Mouse (Mus musculus) hindbrain, embryonic 12.5 days (tissue): ENCODE measurements around the gene Timm17b. TPM values are rescaled to one million over a fixed set of nuclear protein-coding genes. Genes with fewer than 3 reads are reported as not detected.

Source experiments
- ATAC-seq: fragments of 200-750 bp; cut with Nextera tagmentation; 2 replicates; pipeline ENCODE4 v1.8.0; 2017; ENCODE audit warnings: moderate TSS enrichment; ENCODE audit not compliant: low FRiP score
- H3K27ac ChIP-seq: fragments of 300-500 bp; sonication (generic); 2 replicates; pipeline ENCODE4 v1.5.1; 2016; ENCODE audit warnings: mild to moderate bottlenecking
- H3K27me3 ChIP-seq: fragments of 300-500 bp; sonication (generic); 2 replicates; pipeline ENCODE4 v1.6.1; 2016; ENCODE audit warnings: mild to moderate bottlenecking
- H3K36me3 ChIP-seq: fragments of 300-500 bp; sonication (generic); 2 replicates; pipeline ENCODE4 v1.6.1; 2016; ENCODE audit warnings: mild to moderate bottlenecking
- H3K4me1 ChIP-seq: fragments of 300-500 bp; sonication (generic); 2 replicates; pipeline ENCODE4 v1.6.1; 2016
- H3K4me2 ChIP-seq: fragments of 300-500 bp; sonication (generic); replicated peaks from 2 replicates; pipeline ENCODE4 v1.6.1; 2016; ENCODE audit warnings: mild to moderate bottlenecking
- H3K4me3 ChIP-seq: fragments of 300-500 bp; sonication (generic); 2 replicates; pipeline ENCODE4 v1.5.1; 2016; ENCODE audit warnings: mild to moderate bottlenecking
- H3K9ac ChIP-seq: fragments of 300-500 bp; sonication (generic); 2 replicates; pipeline ENCODE4 v1.6.1; 2016; ENCODE audit warnings: mild to moderate bottlenecking, moderate library complexity
- H3K9me3 ChIP-seq: fragments of 300-500 bp; sonication (generic); replicated peaks from 2 replicates; pipeline ENCODE4 v1.6.1; 2016; ENCODE audit warnings: mild to moderate bottlenecking
- WGBS: fragments of 180-500 bp; shearing (Covaris S2); methylation state at CpG from one replicate; pipeline ENCODE4 v1.1.7; 2016; 5-methylcytosine and 5-hydroxymethylcytosine counted together
- polyA plus RNA-seq: library from polyadenylated mRNA; unstranded; fragments of >200 nt; fragmentation: Nextera tagmentation; extraction: Ambion mirVana; gene quantifications from 2 replicates; pipeline ENCODE4 v1.2.1, GENCODE M21; 2016

The Timm17b gene
- polyA plus RNA-seq: 138 and 144 TPM in 2 replicates

- WGBS: 19% methylated on average over 62 of the region's 62 CpGs
- peak within 1 kb of the TSS; percentile 53 for H3K9ac ChIP-seq
- peak within 1 kb of the TSS; percentile 62 for H3K4me2 ChIP-seq
- H3K36me3 ChIP-seq: peaks cover 15% of the 10 kb centered on the region
- no peaks in the 10 kb centered on the region for H3K27me3 ChIP-seq
- peak; percentile 99 for ATAC-seq
- H3K4me3 ChIP-seq: peak within 1 kb of the TSS; percentile 53
- H3K9me3 ChIP-seq: no peaks in the 10 kb centered on the region
- H3K4me1 ChIP-seq: peaks cover 8% of the 10 kb centered on the region
- peak within 1 kb of the TSS; percentile 86 for H3K27ac ChIP-seq
These were observed at the start of gene Timm17b, which contains the start of gene Pqbp1 for GRCm38 (mm10) chrX:7898880-7899874. Gene Timm17b (plus strand): TSS chrX:7899357. Gene Pqbp1 (minus strand): TSS chrX:7899269.

GRCm38 (mm10) chrX:7854578-7854977 is 44.6 kb upstream of the Timm17b start:
- H3K36me3 ChIP-seq: no peaks in the 10 kb centered on the region
- H3K27ac ChIP-seq: no peak overlapping the region
- H3K4me3 ChIP-seq: no peak overlapping the region
- no peaks in the 10 kb centered on the region for H3K4me1 ChIP-seq
- H3K4me2 ChIP-seq: no peak overlapping the region
- 46% methylated on average over 2 of the region's 2 CpGs for WGBS
- no peak for ATAC-seq
- H3K9me3 ChIP-seq: no peaks in the 10 kb centered on the region
- no peak overlapping the region for H3K9ac ChIP-seq
- H3K27me3 ChIP-seq: no peaks in the 10 kb centered on the region

GRCm38 (mm10) chrX:7859191-7859753 is 39.9 kb upstream of the Timm17b start:
- Histone ChIP-seq H3K27ac (no peak overlapping the region), H3K4me3 (no peak overlapping the region), H3K9ac (no peak overlapping the region), H3K9me3 (no peaks in the 10 kb centered on the region), H3K4me2 (no peak overlapping the region), H3K4me1 (no peaks in the 10 kb centered on the region), H3K36me3 (no peaks in the 10 kb centered on the region), H3K27me3 (no peaks in the 10 kb centered on the region)
- 96% methylated on average over 3 of the region's 3 CpGs for WGBS
- no peak for ATAC-seq

DNA sequence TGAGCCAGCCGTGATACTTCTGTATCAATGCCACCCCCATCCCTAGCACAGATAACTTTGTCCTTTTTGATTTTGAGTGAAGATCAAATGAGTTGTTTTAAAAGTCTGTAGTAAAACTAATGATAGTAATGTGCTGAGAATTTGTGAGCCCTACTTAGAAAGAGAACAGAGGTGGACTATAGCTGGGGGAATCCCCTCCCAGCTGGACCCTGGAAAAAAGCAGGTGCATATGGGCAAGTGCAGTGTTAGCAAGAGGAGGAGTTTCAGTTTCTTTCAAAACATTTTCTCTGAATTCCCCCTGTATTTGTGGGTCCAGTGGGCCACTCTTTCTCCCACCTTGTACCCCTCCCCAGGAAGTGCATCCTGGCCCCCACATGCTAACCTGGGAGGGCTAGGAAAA is 36.0 kb upstream of the Timm17b start:
- Histone ChIP-seq H3K36me3 (peaks cover 10% of the 10 kb centered on the region; the same call in 1 of the 2 replicates), H3K9ac (no peak overlapping the region), H3K4me1 (no peaks in the 10 kb centered on the region), H3K27me3 (no peaks in the 10 kb centered on the region), H3K4me3 (no peak overlapping the region), H3K9me3 (no peaks in the 10 kb centered on the region), H3K4me2 (no peak overlapping the region), H3K27ac (no peak overlapping the region)
- 78% methylated on average over 1 of the region's 1 CpGs for WGBS
- ATAC-seq: no peak

DNA sequence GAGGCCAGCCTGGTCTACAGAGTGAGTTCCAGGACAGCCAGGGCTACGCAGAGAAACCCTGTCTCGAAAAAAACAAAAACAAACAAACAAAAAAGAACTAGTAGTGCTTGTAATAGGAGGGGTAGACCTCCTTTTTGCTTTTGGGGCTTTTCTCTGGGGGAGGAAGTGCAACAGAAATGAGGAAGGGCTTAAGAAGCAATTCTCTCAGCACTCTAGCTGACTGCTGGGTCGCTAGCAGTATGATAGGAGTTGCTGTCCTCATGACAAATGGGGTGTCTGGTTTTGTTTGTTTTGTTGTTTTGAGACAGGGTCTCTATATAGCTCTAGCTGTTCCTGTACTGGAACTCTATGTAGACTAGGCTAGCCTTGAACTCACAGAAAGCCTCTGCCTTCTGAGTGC is 34.6 kb upstream of the Timm17b start:
- Histone ChIP-seq H3K4me2 (no peak overlapping the region), H3K4me3 (no peak overlapping the region), H3K9me3 (no peaks in the 10 kb centered on the region), H3K27ac (no peak overlapping the region), H3K4me1 (no peaks in the 10 kb centered on the region), H3K27me3 (no peaks in the 10 kb centered on the region), H3K9ac (no peak overlapping the region), H3K36me3 (peaks cover 10% of the 10 kb centered on the region; the same call in 1 of the 2 replicates)
- no peak for ATAC-seq
- 83% methylated on average over 3 of the region's 3 CpGs for WGBS

DNA sequence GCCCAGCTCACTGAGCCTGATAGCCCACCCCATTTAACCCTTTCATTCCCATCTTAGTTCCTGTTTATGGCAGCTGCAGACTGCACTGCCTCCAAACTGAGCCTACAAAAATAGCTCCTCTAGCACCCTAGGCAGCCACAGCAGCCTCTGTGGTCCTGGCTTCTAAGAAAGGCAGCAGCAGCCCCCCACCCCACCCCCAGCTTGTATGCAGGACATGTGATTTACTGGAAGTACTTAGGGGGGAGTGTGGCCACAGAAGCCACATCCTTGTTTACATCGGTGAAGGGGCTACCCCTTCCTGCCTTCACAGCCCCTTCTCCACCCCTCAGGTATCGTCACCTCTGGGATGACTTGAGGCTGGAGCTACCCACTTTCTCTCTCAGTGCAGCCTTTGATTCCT is 33.8 kb upstream of the Timm17b start:
- Histone ChIP-seq H3K4me3 (no peak overlapping the region), H3K27me3 (no peaks in the 10 kb centered on the region), H3K9me3 (no peaks in the 10 kb centered on the region), H3K36me3 (peaks cover 10% of the 10 kb centered on the region; the same call in 1 of the 2 replicates), H3K4me2 (no peak overlapping the region), H3K27ac (no peak overlapping the region), H3K9ac (no peak overlapping the region), H3K4me1 (no peaks in the 10 kb centered on the region)
- 67% methylated on average over 2 of the region's 2 CpGs for WGBS
- no peak for ATAC-seq

- Histone ChIP-seq H3K27me3 (no peaks in the 10 kb centered on the region), H3K4me3 (no peak overlapping the region), H3K27ac (no peak overlapping the region), H3K4me1 (no peaks in the 10 kb centered on the region), H3K4me2 (no peak overlapping the region), H3K9ac (no peak overlapping the region), H3K9me3 (no peaks in the 10 kb centered on the region), H3K36me3 (peaks cover 10% of the 10 kb centered on the region; the same call in 1 of the 2 replicates)
- 81% methylated on average over 2 of the region's 2 CpGs for WGBS
- ATAC-seq: no peak
These were observed 33.4 kb upstream of the Timm17b start for GRCm38 (mm10) chrX:7865786-7866185.

DNA sequence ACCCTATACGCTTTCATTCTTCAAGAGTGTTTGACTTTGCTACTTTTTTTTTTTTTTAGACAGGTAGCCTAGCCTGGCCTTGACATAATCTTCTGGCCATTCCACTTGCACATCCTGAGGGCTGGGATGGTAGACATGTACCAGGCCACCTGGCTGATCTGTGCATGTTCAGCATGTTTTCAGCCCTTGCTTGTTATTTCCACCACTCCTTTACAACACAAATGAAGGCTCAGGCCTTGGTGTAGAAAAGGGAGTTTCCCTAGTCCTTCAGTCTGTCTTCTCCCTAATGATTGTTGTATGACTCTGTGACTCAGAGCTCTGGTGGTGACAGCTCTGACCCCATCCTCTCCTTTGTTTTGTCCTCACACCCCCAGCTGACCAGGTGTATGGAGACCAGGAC is 32.0 kb upstream of the Timm17b start:
- H3K27ac ChIP-seq: no peak overlapping the region
- peaks cover 10% of the 10 kb centered on the region; the same call in 1 of the 2 replicates for H3K36me3 ChIP-seq
- no peak for ATAC-seq
- H3K4me2 ChIP-seq: no peak overlapping the region
- no peaks in the 10 kb centered on the region for H3K9me3 ChIP-seq
- no peak overlapping the region for H3K4me3 ChIP-seq
- no peaks in the 10 kb centered on the region for H3K27me3 ChIP-seq
- WGBS: 94% methylated on average over 1 of the region's 1 CpGs
- H3K9ac ChIP-seq: no peak overlapping the region
- H3K4me1 ChIP-seq: no peaks in the 10 kb centered on the region

DNA sequence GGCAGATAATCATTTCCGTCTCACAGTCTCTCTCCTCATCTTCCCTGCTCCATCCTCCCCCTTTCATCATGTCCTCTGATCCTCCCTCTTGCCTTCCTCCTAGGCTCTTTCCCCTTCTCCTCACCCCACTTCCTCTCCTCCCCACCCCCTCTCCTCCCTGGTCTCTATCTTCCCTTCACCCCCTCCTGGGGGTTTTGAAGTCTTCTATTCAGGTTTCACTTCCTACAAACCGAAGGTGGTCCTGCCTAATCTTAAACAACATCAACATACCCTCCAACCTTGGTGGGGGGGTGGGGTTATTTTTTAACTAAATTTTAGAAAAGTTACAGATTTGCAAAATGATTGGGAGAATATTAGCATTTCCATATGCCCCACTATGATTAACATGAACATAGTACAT is 30.7 kb upstream of the Timm17b start:
- Histone ChIP-seq H3K9me3 (no peaks in the 10 kb centered on the region), H3K4me3 (no peak overlapping the region)
- no peak for ATAC-seq

GRCm38 (mm10) chrX:7869826-7870225 is 29.3 kb upstream of the Timm17b start:
- Histone ChIP-seq H3K27me3 (no peaks in the 10 kb centered on the region), H3K4me2 (no peak overlapping the region), H3K9ac (no peak overlapping the region), H3K4me3 (no peak overlapping the region), H3K4me1 (no peaks in the 10 kb centered on the region), H3K9me3 (no peaks in the 10 kb centered on the region), H3K36me3 (peaks cover 18% of the 10 kb centered on the region; the same call in 1 of the 2 replicates), H3K27ac (no peak overlapping the region)
- WGBS: 36% methylated on average over 3 of the region's 3 CpGs
- ATAC-seq: no peak

More for the DNA sequence above, 30.7 kb upstream of the Timm17b start:
- Histone ChIP-seq H3K9ac (no peak overlapping the region), H3K27ac (no peak overlapping the region), H3K36me3 (peaks cover 11% of the 10 kb centered on the region; the same call in 1 of the 2 replicates), H3K4me1 (no peaks in the 10 kb centered on the region), H3K4me2 (no peak overlapping the region), H3K27me3 (no peaks in the 10 kb centered on the region)
- 32% methylated on average over 2 of the region's 2 CpGs for WGBS

DNA sequence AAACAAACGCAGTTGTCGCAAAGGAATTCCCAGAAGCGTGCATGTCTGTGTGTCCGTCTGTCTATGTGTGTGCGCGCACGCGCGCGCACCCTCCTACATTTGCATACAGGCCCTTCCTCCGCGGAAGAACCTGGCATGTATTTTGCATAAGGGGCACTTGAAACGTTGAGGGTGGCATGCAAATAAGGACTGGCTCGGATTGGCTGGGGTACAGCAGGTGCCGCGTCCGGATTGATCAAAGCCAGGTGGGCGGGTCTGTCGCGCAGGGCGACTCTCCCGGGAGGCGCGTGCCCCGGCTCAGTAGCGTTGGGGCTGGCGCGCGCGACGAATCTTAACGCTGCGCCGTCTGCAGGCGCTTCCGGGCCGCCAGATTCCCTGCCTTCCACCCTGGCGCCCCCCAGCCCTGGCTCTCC is 21.1 kb upstream of the Timm17b start, which contains the start of gene Pim2:
Gene Pim2 (plus strand): TSS at position 256 of the 413 bp plus-strand sequence.
- H3K4me2 ChIP-seq: peak within 1 kb of the TSS; percentile 80
- H3K9ac ChIP-seq: peak within 1 kb of the TSS; percentile 49
- H3K27ac ChIP-seq: peak within 1 kb of the TSS; percentile 32; the same call in 1 of the 2 replicates
- 0 out of 2 replicates have a peak, but pooled peaks cover 8% of the 10 kb centered on the region for H3K36me3 ChIP-seq
- 17% methylated on average over 35 of the region's 38 CpGs for WGBS
- H3K4me3 ChIP-seq: peak within 1 kb of the TSS; percentile 41
- H3K4me1 ChIP-seq: peaks cover 9% of the 10 kb centered on the region; the same call in 1 of the 2 replicates
- peak; percentile 86 for ATAC-seq
- H3K27me3 ChIP-seq: no peaks in the 10 kb centered on the region
- H3K9me3 ChIP-seq: no peaks in the 10 kb centered on the region

DNA sequence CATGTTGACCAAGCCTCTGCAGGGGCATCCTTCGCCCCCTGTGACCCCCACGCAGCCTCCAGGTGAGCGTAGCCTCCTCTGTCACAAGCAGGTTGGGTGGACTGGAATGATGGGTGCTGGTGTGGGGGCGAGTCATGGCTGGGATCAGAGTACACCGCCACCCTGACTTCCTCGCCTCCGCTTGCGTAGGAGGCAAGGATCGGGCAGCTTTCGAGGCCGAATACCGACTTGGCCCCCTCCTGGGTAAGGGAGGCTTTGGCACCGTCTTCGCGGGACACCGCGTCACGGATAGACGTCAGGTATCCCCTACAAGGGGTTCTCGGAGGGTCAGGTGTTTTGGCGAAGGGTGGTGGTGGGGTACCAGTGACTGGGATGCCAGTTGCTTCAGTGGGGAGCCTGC is 20.7 kb upstream of the Timm17b start:
- peak overlapping the region; percentile 80 for H3K4me2 ChIP-seq
- H3K27ac ChIP-seq: no peak overlapping the region
- ATAC-seq: no peak; the same call in 1 of the 2 replicates
- H3K9ac ChIP-seq: peak overlapping the region; percentile 49
- no peaks in the 10 kb centered on the region for H3K27me3 ChIP-seq
- peak overlapping the region; percentile 41 for H3K4me3 ChIP-seq
- H3K4me1 ChIP-seq: peaks cover 9% of the 10 kb centered on the region; the same call in 1 of the 2 replicates
- WGBS: 12% methylated on average over 21 of the region's 21 CpGs
- 0 out of 2 replicates have a peak, but pooled peaks cover 7% of the 10 kb centered on the region for H3K36me3 ChIP-seq
- no peaks in the 10 kb centered on the region for H3K9me3 ChIP-seq
